Mouse (Mus musculus) hindbrain, embryonic 14.5 days (tissue): ENCODE measurements around the gene 5330417C22Rik. TPM values are rescaled to one million over a fixed set of nuclear protein-coding genes. Genes with fewer than 3 reads are reported as not detected.

Experiments
- ATAC-seq: fragments of 200-750 bp; cut with Nextera tagmentation; 2 replicates; pipeline ENCODE4 v1.8.0; 2017; ENCODE audit warnings: moderate number of reproducible peaks, mild to moderate bottlenecking, moderate TSS enrichment, moderate library complexity; ENCODE audit not compliant: low FRiP score
- DNase-seq: peaks from one replicate; pipeline ENCODE4 v3.0.0-alpha.2; 2015; ENCODE audit warnings: low spot score
- H3K27ac ChIP-seq: fragments of 300-500 bp; sonication (generic); 2 replicates; pipeline ENCODE4 v1.5.1; 2014; ENCODE audit warnings: mild to moderate bottlenecking, moderate library complexity
- H3K27me3 ChIP-seq: fragments of 300-500 bp; sonication (generic); 2 replicates; pipeline ENCODE4 v1.6.1; 2014; ENCODE audit warnings: mild to moderate bottlenecking, low read length, mixed read lengths; ENCODE audit not compliant: control insufficient read depth, insufficient read depth
- H3K36me3 ChIP-seq: fragments of 300-500 bp; sonication (generic); replicated peaks from 2 replicates; pipeline ENCODE4 v1.6.1; 2014; ENCODE audit not compliant: control insufficient read depth, insufficient read depth
- H3K4me1 ChIP-seq: fragments of 300-500 bp; sonication (generic); replicated peaks from 2 replicates; pipeline ENCODE4 v1.6.1; 2014; ENCODE audit warnings: antibody characterized with exemption, low read length, mixed read lengths; ENCODE audit not compliant: control insufficient read depth, insufficient read depth
- H3K4me2 ChIP-seq: fragments of 300-500 bp; sonication (generic); replicated peaks from 2 replicates; pipeline ENCODE4 v1.6.1; 2014; ENCODE audit warnings: mild to moderate bottlenecking, moderate library complexity
- H3K4me3 ChIP-seq: fragments of 300-500 bp; sonication (generic); replicated peaks from 2 replicates; pipeline ENCODE4 v1.5.1; 2014; ENCODE audit warnings: mild to moderate bottlenecking, low read length
- H3K9ac ChIP-seq: fragments of 300-500 bp; sonication (generic); 2 replicates; pipeline ENCODE4 v1.6.1; 2014
- H3K9me3 ChIP-seq: fragments of 300-500 bp; sonication (generic); 2 replicates; pipeline ENCODE4 v1.6.1; 2016; ENCODE audit warnings: low read length; ENCODE audit not compliant: control insufficient read depth
- WGBS: fragments of 180-500 bp; shearing (Covaris S2); extraction: QIAGEN DNeasy Blood & Tissue Kit; methylation state at CpG from one replicate; pipeline ENCODE4 v1.1.7; 2014; 5-methylcytosine and 5-hydroxymethylcytosine counted together
- polyA plus RNA-seq: library from polyadenylated mRNA; unstranded; fragments of >200 nt; fragmentation: Nextera tagmentation; extraction: Ambion mirVana; gene quantifications from 2 replicates; pipeline ENCODE4 v1.2.1, GENCODE M21; 2014

Gene 5330417C22Rik
- polyA plus RNA-seq, 1 experiment from 2014 or later = 18.3 TPM

DNA sequence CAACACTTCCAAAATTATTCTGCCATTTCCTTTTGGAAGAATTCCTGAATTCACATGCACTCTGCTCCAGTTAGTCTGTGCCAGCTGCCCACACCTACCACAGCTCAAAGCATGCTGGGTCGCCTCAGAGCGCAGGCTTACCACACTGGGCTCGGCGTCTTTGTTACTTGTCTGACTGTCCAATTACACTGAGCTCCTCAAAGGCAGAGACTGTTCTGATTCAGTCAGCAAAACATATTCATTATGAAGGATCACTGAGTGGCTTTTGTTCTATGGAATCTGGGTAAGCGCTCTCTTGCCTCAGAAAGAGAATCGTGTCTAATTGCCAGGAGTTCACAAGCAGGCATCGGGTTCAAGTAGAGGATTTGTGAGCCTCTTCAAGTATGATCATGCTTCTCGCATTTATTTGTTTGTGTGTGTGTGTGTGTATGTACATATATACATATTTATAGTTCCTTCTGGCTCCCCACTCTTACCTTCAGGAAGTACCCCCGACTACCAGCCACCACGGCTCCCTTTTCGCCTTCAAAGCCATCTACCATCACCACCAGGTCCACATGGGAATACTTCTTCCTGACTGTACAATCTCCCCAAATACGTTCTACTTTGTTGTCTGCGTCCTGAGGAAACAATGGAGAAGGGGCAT is 103.7 kb downstream of the 5330417C22Rik start:
- 15% methylated on average over 13 of the region's 13 CpGs for WGBS
- Histone ChIP-seq H3K4me2 (peak overlapping the region; percentile 13; the same call in 1 of the 2 replicates), H3K4me3 (no peak overlapping the region), H3K27ac (peak overlapping the region; percentile 85), H3K9me3 (no peaks in the 10 kb centered on the region), H3K9ac (0 out of 2 replicates have a peak overlapping the region, but pooled peaks have one; percentile 10), H3K36me3 (peaks cover 93% of the 10 kb centered on the region), H3K27me3 (no peaks in the 10 kb centered on the region), H3K4me1 (peaks cover 21% of the 10 kb centered on the region)
- ATAC-seq = no peak
- DNase-seq = no peak

- ATAC-seq = no peak
- peak overlapping the region; percentile 72 for H3K27ac ChIP-seq
Observed at GRCm38 (mm10) chr3:108425624-108426018, 110.7 kb downstream of the 5330417C22Rik start.

GRCm38 (mm10) chr3:108424944-108425623 is 111.3 kb downstream of the 5330417C22Rik start:
- no peaks in the 10 kb centered on the region for H3K27me3 ChIP-seq
- WGBS = 33% methylated on average over 7 of the region's 7 CpGs
- ATAC-seq = no peak; the same call in 1 of the 2 replicates
- no peak overlapping the region for H3K4me3 ChIP-seq
- no peak overlapping the region for H3K4me2 ChIP-seq
- peak overlapping the region; percentile 72 for H3K27ac ChIP-seq
- H3K36me3 ChIP-seq = peaks cover 51% of the 10 kb centered on the region
- peaks cover 34% of the 10 kb centered on the region for H3K4me1 ChIP-seq
- no peak for DNase-seq
- H3K9me3 ChIP-seq = no peaks in the 10 kb centered on the region
- H3K9ac ChIP-seq = no peak overlapping the region

More at GRCm38 (mm10) chr3:108425624-108426018, 110.7 kb downstream of the 5330417C22Rik start:
- Histone ChIP-seq H3K36me3 (peaks cover 54% of the 10 kb centered on the region), H3K27me3 (no peaks in the 10 kb centered on the region), H3K9ac (no peak overlapping the region), H3K4me1 (peaks cover 34% of the 10 kb centered on the region), H3K4me2 (no peak overlapping the region), H3K4me3 (no peak overlapping the region), H3K9me3 (no peaks in the 10 kb centered on the region)
- no peak for DNase-seq
- WGBS = 59% methylated on average over 6 of the region's 6 CpGs

GRCm38 (mm10) chr3:108423844-108424801 is 112.2 kb downstream of the 5330417C22Rik start:
- peak; percentile 85 for ATAC-seq
- Histone ChIP-seq H3K9me3 (no peaks in the 10 kb centered on the region), H3K27me3 (no peaks in the 10 kb centered on the region), H3K4me2 (peak overlapping the region; percentile 56), H3K27ac (peak overlapping the region; percentile 63), H3K9ac (peak overlapping the region; percentile 49), H3K4me3 (peak overlapping the region; percentile 15; the same call in 1 of the 2 replicates), H3K4me1 (peaks cover 34% of the 10 kb centered on the region), H3K36me3 (peaks cover 41% of the 10 kb centered on the region)
- DNase-seq = peak; percentile 75
- 18% methylated on average over 11 of the region's 11 CpGs for WGBS

DNA sequence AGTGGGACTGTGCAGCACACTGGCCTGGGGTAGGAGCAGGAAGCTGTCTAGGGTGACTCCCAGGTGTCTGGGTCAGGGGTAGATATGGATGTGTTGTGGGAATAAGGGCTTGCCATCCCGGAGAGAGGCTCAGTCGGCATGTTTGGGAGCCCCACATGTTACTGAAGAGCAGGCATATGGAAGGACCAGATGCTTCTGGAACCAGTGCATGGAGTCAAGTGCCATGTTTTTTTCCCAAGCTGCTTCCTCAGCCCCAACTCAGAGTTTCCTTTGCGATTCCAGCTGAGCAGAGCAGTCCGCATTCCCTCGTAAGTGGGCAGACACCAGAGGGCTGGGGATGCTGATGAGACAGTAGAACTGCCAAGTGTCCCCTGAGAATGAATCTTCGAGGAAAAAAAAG is 113.3 kb downstream of the 5330417C22Rik start:
- peak overlapping the region; percentile 63; the same call in 1 of the 2 replicates for H3K27ac ChIP-seq
- DNase-seq (no peak), ATAC-seq (no peak; the same call in 1 of the 2 replicates)
- peak overlapping the region; percentile 56 for H3K4me2 ChIP-seq
- 28% methylated on average over 6 of the region's 6 CpGs for WGBS
- no peak overlapping the region for H3K4me3 ChIP-seq
- H3K4me1 ChIP-seq = peaks cover 34% of the 10 kb centered on the region
- H3K9ac ChIP-seq = peak overlapping the region; percentile 49; the same call in 1 of the 2 replicates
- no peaks in the 10 kb centered on the region for H3K27me3 ChIP-seq
- no peaks in the 10 kb centered on the region for H3K9me3 ChIP-seq
- H3K36me3 ChIP-seq = peaks cover 30% of the 10 kb centered on the region

DNA sequence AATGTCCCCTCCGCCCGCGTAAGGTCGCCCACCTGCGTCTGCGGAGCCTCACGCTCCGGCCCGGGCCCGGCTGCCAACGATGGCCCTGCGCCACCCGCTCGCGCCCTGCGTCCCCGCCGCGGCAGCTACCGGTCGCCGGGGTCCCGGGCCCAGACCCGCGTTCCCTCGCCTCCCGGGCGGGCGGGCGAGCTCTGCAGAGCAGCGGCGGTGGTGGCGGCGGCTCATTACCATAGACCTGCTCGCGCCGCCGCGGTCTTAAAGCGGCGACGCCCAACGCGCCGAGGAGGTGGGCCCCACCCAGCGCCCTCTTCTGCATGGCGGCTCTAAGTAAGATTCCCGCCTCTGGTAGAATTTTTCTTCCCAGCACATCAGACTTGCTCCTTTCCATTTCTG is 120.5 kb downstream of the 5330417C22Rik start:
- DNase-seq = peak; percentile 86

DNA sequence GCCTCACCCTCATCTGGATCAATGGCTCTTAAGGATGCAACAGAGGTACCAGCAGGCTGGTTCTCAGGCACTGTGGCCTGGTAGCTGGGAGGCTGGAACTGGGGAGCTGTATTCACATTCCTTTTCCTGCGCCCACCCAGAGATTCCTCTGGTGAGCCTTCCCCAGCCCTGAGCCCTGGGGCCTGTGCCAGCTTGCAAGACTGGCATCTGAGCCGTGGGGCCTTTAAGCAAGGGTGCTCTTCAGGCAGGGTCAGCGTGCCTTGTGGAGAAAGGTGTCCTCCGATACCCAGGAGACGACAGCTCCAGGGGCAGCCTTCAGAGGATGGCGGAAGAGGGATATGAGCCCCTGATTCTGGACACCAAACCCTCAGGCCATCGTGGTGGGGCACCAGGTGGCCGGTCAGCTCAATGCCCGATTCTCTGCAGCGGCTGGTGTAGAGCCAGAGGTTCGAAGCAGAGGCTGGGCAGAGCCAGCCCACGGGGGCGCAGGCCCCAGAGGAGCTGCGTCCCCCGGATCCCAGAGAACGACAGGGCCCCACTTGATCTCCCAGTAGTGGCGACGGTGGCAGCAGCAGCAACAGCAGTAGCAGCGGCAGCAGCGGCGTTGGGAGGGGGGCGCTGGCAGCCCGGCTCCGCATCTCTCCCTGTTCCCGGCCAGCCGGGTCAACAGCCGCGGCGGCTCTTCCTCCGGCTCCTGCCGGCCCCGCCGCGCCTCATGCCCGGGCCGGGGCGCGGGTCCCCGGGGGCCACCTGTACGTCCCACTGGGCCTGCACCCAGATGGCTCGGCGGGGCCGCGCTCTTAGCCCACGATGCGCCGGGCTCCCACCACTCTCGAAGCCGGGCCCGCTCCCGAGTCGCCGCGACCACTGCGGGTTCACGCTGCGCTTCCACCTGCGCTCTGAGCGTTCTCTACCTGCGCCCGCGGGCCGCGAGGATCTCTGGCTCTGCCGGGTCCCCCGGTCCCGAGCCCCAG is 121.2 kb downstream of the 5330417C22Rik start, which contains the start of gene Celsr2:
TSS of gene Celsr2 (minus strand) at position 696 of the 974 bp plus-strand sequence.
- peak within 1 kb of the TSS; percentile 95 for H3K27ac ChIP-seq
- DNase-seq (peak; percentile 33), ATAC-seq (peak; percentile 25)
- peak within 1 kb of the TSS; percentile 98 for H3K9ac ChIP-seq
- WGBS = 5% methylated on average over 46 of the region's 67 CpGs
- H3K27me3 ChIP-seq = no peaks in the 10 kb centered on the region
- H3K4me3 ChIP-seq = peak within 1 kb of the TSS; percentile 94
- no peaks in the 10 kb centered on the region for H3K9me3 ChIP-seq
- peaks cover 40% of the 10 kb centered on the region for H3K4me1 ChIP-seq
- peaks cover 27% of the 10 kb centered on the region for H3K36me3 ChIP-seq
- H3K4me2 ChIP-seq = peak within 1 kb of the TSS; percentile 85

More for the DNA sequence above, 120.5 kb downstream of the 5330417C22Rik start:
- H3K4me2 ChIP-seq = peak overlapping the region; percentile 85
- ATAC-seq = peak; percentile 85
- peaks cover 33% of the 10 kb centered on the region for H3K4me1 ChIP-seq
- H3K9me3 ChIP-seq = no peaks in the 10 kb centered on the region
- WGBS = under 1% methylated on average over 39 of the region's 48 CpGs
- peaks cover 27% of the 10 kb centered on the region for H3K36me3 ChIP-seq
- peak overlapping the region; percentile 94 for H3K4me3 ChIP-seq
- peak overlapping the region; percentile 95 for H3K27ac ChIP-seq
- H3K9ac ChIP-seq = peak overlapping the region; percentile 98
- no peaks in the 10 kb centered on the region for H3K27me3 ChIP-seq
